Mouse (Mus musculus) kidney, adult 2 months (tissue): Measurements from ENCODE around the gene Dennd4c.

ENCODE experiments used
- CTCF ChIP-seq: fragments of 200-500 bp; conservative IDR thresholded peaks from 2 replicates; pipeline ENCODE4 v1.5.1; 2011; ENCODE audit warnings: low read depth, mild to moderate bottlenecking, control low read depth, low read length, moderate library complexity, mixed read lengths; ENCODE audit not compliant: insufficient read depth, insufficient read length
- POLR2A ChIP-seq: fragments of 200-500 bp; IDR thresholded peaks from one replicate; pipeline ENCODE4 v1.6.1; 2011; ENCODE audit warnings: low read depth, low read length, control low read depth

DNA sequence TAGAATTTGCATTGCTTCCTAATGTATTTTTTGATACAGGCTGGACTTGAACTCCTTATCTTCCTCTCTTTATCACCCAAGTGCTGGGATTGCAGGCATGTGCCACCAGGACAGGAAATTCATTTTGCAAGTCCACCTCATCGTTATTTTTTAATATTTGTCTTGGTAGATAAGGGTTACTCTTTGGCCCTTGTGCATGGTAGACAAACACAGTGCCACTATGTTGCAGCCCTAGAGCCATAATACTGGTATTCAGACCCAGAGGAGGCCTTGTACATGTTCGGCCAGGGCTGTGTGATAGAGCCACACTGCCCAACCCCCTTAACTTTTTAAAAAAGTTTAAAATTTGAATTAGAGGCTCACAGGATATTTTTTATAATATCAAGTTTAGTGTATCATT, 98.9 kb downstream of the Dennd4c start:
- no peak for TF ChIP-seq CTCF
- TF ChIP-seq POLR2A, result no peak
